In genomic region chr15:61546608-61547007, GRCm38 (mm10) we compare ENCODE assay signal across 21 mouse cellular contexts.
A peak's percentile ranks its signal among the peaks of the same experiment; 100 is the strongest.
DNase-seq lines count a peak whose midpoint lies in the region; ATAC-seq lines count a peak whose summit lies in the region.
"Had no signal": no experiment of that assay in that cellular context is flagged by ENCODE, and none has a peak within 500 bp of the region (broad histone marks: within the 10 kb centered on the region; RNA-seq: fewer than 3 reads in every experiment).

No protein-coding gene starts in this region.

- no peaks in the 10 kb centered on the region for H3K9me3 ChIP-seq in heart, embryonic 10.5 days
- H3K9me3 ChIP-seq: embryonic facial prominence, embryonic 13.5 days; forebrain, embryonic 12.5 days; hindbrain, embryonic 13.5 days had no signal

- no peaks in the 10 kb centered on the region for H3K36me3 ChIP-seq in heart, embryonic 10.5 days
- H3K36me3 ChIP-seq: embryonic facial prominence, embryonic 13.5 days; forebrain, embryonic 12.5 days; hindbrain, embryonic 13.5 days had no signal

- WGBS in heart, embryonic 10.5 days = 82% methylated on average over 3 of the region's 3 CpGs

- no peaks in the 10 kb centered on the region for H3K27me3 ChIP-seq in heart, embryonic 10.5 days (ENCODE audit: insufficient read depth, poor library complexity, severe bottlenecking)
- H3K27me3 ChIP-seq: embryonic facial prominence, embryonic 13.5 days; forebrain, embryonic 12.5 days; hindbrain, embryonic 13.5 days; Patski had no signal

- no peaks in the 10 kb centered on the region for H3K4me1 ChIP-seq in heart, embryonic 10.5 days
- H3K4me1 ChIP-seq: forebrain, embryonic 12.5 days; hindbrain, embryonic 13.5 days had no signal

- peak; percentile 29 to 38 for DNase-seq in B cell, adult 2 months
- DNase-seq in induced T-regulatory cell, adult 2 months (ENCODE audit: low read depth) = peak; percentile 80
- no peak for DNase-seq in embryo, embryonic 10.5 days (ENCODE audit: low spot score)
- DNase-seq in heart, embryonic 10.5 days (ENCODE audit: low spot score) = no peak
- no peak for DNase-seq in kidney, adult 8-10 months
- DNase-seq: adrenal gland, adult 8-10 months; adrenal gland, postnatal 36 days; cerebellum, adult 2 months; cerebellum, postnatal 10 days; gastrocnemius, adult 2 months; gastrocnemius, postnatal 25 days; heart, adult 11 months; heart, postnatal 14 days had no signal

- H3K27ac ChIP-seq in heart, embryonic 10.5 days = no peak overlapping the region
- H3K27ac ChIP-seq: embryonic facial prominence, embryonic 13.5 days; forebrain, embryonic 12.5 days; gastrocnemius, adult 2 months; hindbrain, embryonic 13.5 days; hindbrain, postnatal 0 days had no signal

- peak; percentile 93 for ATAC-seq in CD4-positive, CD25-positive, alpha-beta regulatory T cell, adult 4 months
- peak; percentile 78; the same call in 1 of the 2 replicates for ATAC-seq in neutrophil, adult 5-6 weeks (ENCODE audit: extremely low read depth, insufficient number of reproducible peaks, low FRiP score, poor library complexity, severe bottlenecking)
- ATAC-seq: hindbrain, postnatal 0 days; intestine, embryonic 16.5 days; Patski had no signal

- no peak overlapping the region for H3K4me3 ChIP-seq in heart, embryonic 10.5 days
- H3K4me3 ChIP-seq: embryonic facial prominence, embryonic 13.5 days; forebrain, embryonic 12.5 days; gastrocnemius, adult 2 months; hindbrain, embryonic 13.5 days had no signal

Comparison
In these comparisons a context has a peak if more than half of its experiments do, and no peak if none do; other contexts are left out.
1. DNase-seq: peak in B cell, adult 2 months (2 of 2) and induced T-regulatory cell, adult 2 months (single experiment); none in embryo, embryonic 10.5 days (single experiment), heart, embryonic 10.5 days (single experiment) and kidney, adult 8-10 months (0 of 2).